Mouse (Mus musculus): Measurements from ENCODE around the gene Mpzl3. TPM values are rescaled to one million over a fixed set of nuclear protein-coding genes. Genes with fewer than 3 reads are reported as not detected.

The Mpzl3 gene
- 1 to 10 TPM in 10 of 26 experiments, under 1 TPM in 11, not detected in 5; 0.18 to 2.7 (median 0.89) TPM for total RNA-seq (2018; cell fraction: chromatin; rRNA removed)
- total RNA-seq (2018; cell fraction: cytosol; rRNA removed), result under 1 TPM; 0.14 to 0.81 (median 0.45) TPM
- total RNA-seq (2018; cell fraction: nucleus; rRNA removed), result 1 to 10 TPM in 12 of 26 experiments, under 1 TPM in 14; 0.17 to 2.2 (median 0.78) TPM
- 0.20 to 0.46 TPM (median 0.29 TPM) in 3 replicates for polyA plus RNA-seq (2018)

DNA sequence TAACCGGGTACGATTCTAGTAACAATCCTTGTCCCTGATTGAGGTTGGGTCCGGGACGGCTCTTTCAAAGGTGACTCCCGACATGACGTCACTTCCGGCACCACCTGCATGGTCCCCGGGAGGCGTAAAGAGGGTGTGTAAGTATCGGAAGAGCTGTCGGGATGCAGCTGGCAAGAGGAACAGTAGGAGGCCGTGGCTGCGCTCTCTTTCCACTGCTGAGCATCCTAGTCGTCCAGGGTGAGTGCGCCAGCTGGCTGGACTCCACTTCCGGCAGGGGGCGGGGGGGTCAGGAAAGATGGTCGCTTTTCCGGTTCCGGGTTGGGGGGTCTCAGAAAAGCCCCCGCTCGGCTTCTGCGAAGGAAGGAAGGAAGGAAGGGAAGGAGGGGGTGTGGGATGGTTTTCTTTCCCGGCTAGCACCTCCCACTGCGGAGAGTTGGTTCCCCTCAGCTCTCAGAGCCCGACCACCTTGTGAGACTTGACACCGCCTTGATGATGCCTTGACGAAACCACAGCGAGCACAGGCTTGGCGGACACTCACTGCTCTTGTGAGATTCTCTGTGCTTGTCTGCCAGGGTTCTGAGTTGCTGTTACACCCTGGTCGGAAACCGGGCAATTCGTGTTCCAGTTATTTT, at the start of gene Mpzl3:
Gene Mpzl3 (plus strand): TSS at position 105 of the 632 bp plus-strand sequence.
- H3K4me3 ChIP-seq (ENCODE audit: inconsistent target), result peak within 1 kb of the TSS; percentile 22
- H3K79me2 ChIP-seq (ENCODE audit: inconsistent target), result no peaks in the 10 kb centered on the region
- 6% methylated on average over 30 of the region's 33 CpGs for WGBS (ENCODE audit: missing documents)
- H3K27ac ChIP-seq, result no peak within 1 kb of the TSS
- H3K36me3 ChIP-seq (ENCODE audit: inconsistent target), result no peaks in the 10 kb centered on the region

DNA sequence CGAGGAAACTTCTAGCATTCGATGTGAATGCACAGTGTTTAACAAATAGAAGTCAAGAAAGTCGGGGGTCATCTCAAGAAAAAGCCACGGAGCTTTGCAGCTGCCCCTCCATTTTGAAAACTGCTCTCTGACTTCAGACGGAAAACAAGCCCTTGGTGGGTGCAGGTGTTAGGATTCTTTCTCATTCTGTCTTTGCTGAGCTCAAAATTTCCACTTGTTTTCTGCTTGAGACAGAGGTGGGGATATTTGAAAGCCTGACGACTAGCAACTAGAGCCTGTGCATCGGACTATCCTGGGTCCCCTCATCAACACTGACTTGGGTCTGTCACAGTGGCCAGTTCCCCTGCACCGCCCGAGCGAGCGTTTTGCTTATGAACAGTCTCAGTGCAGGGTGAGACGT, 47.6 kb upstream of the Mpzl3 start:
- WGBS (ENCODE audit: missing documents), result 81% methylated on average over 12 of the region's 12 CpGs
- Histone ChIP-seq H3K36me3 (ENCODE audit: inconsistent target) (no peaks in the 10 kb centered on the region), H3K27ac (no peak overlapping the region), H3K4me3 (ENCODE audit: inconsistent target) (no peak overlapping the region), H3K79me2 (ENCODE audit: inconsistent target) (no peaks in the 10 kb centered on the region)

DNA sequence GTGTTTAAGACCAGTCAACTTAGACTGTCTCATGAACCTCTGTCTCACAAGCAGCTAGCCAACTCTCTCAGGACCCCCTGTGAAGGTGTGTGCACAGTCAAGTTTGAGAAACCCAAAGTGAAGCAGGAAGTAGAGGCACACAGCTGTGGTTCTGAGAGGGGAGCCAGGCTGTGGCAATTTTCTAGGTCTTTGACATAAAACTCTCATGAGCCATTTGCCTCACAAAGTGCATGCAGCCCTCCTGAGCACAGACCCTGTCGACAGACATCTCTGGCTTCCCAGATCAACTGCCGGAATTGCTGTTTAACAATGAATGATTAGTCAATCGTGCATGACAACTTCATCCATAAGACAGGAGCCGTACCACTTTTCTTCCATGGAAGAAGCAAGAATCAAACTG, 46.6 kb upstream of the Mpzl3 start:
- no peak overlapping the region for H3K4me3 ChIP-seq (ENCODE audit: inconsistent target)
- H3K36me3 ChIP-seq (ENCODE audit: inconsistent target), result no peaks in the 10 kb centered on the region
- WGBS (ENCODE audit: missing documents), result 90% methylated on average over 4 of the region's 4 CpGs
- H3K27ac ChIP-seq, result no peak overlapping the region
- no peaks in the 10 kb centered on the region for H3K79me2 ChIP-seq (ENCODE audit: inconsistent target)

DNA sequence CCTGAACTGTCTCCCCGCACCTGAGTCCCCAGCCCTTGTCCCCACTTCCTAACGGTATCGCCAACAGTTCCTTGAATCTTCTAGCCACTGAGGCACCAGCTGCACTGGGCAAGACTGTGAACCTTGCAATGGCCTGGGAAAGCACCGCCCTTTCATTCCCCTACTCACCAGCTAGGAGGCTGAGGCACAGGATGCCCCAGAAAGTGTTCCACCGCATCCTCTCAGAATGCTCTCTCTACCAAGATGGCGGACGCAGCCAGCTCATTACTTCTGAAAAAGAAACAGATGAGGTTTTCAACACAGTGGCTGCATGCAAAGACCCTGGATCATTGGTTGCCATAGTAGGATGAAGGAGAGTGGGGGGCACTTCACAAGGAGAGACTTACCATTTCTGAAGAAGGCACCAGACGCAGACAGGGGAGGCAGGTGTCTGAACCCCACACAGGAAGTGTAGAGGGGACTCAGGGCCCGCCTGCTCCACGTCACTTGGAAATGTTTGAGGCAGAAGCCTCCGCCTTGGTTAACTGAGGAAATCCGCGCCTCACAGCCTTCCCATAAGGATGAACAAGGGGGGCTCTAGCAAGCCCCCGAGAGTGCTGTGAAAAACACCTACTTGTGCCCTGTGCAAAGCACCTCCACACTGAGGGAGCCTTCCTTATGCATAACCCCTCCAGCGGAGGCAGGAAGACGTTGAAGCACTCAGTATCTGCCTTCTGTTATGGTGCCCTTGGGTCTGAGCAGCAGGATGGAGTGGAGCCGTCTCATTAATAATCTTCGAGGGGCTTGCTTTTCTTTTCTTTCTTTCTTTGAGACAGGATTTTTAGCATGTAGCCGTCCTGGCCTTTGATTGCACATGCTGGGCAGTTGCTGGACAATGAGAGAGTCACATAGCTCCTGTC, 45.6 kb upstream of the Mpzl3 start, which contains the start of gene Cd3e:
Gene Cd3e (minus strand): TSS at position 448 of the 899 bp plus-strand sequence.
- Histone ChIP-seq H3K27ac (no peak within 1 kb of the TSS), H3K4me3 (ENCODE audit: inconsistent target) (no peak within 1 kb of the TSS), H3K36me3 (ENCODE audit: inconsistent target) (no peaks in the 10 kb centered on the region), H3K79me2 (ENCODE audit: inconsistent target) (no peaks in the 10 kb centered on the region)
- 90% methylated on average over 19 of the region's 19 CpGs for WGBS (ENCODE audit: missing documents)

GRCm38 (mm10) chr9:45010461-45010860, 44.5 kb upstream of the Mpzl3 start:
- 46% methylated on average over 4 of the region's 4 CpGs for WGBS (ENCODE audit: missing documents)
- Histone ChIP-seq H3K36me3 (ENCODE audit: inconsistent target) (no peaks in the 10 kb centered on the region), H3K79me2 (ENCODE audit: inconsistent target) (no peaks in the 10 kb centered on the region), H3K27ac (no peak overlapping the region), H3K4me3 (ENCODE audit: inconsistent target) (no peak overlapping the region)

GRCm38 (mm10) chr9:45011291-45011690, 43.7 kb upstream of the Mpzl3 start:
- H3K4me3 ChIP-seq (ENCODE audit: inconsistent target), result no peak overlapping the region
- 71% methylated on average over 5 of the region's 6 CpGs for WGBS (ENCODE audit: missing documents)
- no peaks in the 10 kb centered on the region for H3K79me2 ChIP-seq (ENCODE audit: inconsistent target)
- H3K36me3 ChIP-seq (ENCODE audit: inconsistent target), result no peaks in the 10 kb centered on the region
- no peak overlapping the region for H3K27ac ChIP-seq

DNA sequence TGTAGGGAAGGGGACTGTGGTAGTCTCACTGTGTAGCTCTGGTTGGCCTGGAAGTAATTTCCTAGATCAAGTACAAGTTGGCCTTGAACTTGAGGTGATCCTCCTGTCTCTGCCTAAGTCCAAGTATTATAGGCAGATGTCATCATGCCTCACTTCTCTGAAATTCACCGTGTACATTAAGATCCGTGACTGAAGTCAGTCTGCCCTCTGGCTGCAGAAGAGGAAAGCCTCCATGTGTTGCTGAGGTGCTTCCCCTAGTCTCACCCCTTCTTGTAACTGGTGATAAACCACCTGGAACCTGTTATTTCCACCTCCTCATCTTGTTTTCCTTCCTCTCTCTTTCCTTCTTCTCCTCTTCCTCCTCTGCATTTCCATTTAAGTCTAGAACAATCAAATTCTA, 40.1 kb upstream of the Mpzl3 start:
- Histone ChIP-seq H3K27ac (no peak overlapping the region), H3K4me3 (ENCODE audit: inconsistent target) (no peak overlapping the region), H3K36me3 (ENCODE audit: inconsistent target) (no peaks in the 10 kb centered on the region), H3K79me2 (ENCODE audit: inconsistent target) (no peaks in the 10 kb centered on the region)
- WGBS (ENCODE audit: missing documents), result 26% methylated on average over 2 of the region's 2 CpGs

- 75% methylated on average over 3 of the region's 3 CpGs for WGBS (ENCODE audit: missing documents)
- Histone ChIP-seq H3K79me2 (ENCODE audit: inconsistent target) (no peaks in the 10 kb centered on the region), H3K36me3 (ENCODE audit: inconsistent target) (no peaks in the 10 kb centered on the region), H3K27ac (no peak overlapping the region), H3K4me3 (ENCODE audit: inconsistent target) (no peak overlapping the region)
These were observed 39.1 kb upstream of the Mpzl3 start for GRCm38 (mm10) chr9:45015841-45016240.

DNA sequence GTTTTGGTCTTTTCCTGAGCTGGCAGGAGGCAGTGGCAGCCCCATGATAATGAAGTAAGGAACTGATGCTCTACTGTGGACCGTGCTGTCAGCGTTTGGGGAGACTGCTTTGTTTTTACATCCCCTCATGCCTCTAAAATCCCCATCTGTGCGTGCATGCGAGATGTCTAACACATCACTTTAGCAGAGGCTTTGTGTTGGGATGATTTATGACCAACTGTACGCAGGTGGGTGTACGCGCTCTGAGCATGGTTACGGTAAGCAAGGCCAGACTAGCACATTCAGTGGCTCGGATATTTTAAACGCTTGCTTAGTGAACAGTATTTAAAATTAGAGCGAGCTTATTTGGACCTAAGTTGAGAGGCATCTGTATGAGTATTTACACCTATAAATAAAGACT, 37.0 kb upstream of the Mpzl3 start:
- 81% methylated on average over 11 of the region's 11 CpGs for WGBS (ENCODE audit: missing documents)
- Histone ChIP-seq H3K79me2 (ENCODE audit: inconsistent target) (no peaks in the 10 kb centered on the region), H3K36me3 (ENCODE audit: inconsistent target) (no peaks in the 10 kb centered on the region), H3K27ac (no peak overlapping the region), H3K4me3 (ENCODE audit: inconsistent target) (no peak overlapping the region)

DNA sequence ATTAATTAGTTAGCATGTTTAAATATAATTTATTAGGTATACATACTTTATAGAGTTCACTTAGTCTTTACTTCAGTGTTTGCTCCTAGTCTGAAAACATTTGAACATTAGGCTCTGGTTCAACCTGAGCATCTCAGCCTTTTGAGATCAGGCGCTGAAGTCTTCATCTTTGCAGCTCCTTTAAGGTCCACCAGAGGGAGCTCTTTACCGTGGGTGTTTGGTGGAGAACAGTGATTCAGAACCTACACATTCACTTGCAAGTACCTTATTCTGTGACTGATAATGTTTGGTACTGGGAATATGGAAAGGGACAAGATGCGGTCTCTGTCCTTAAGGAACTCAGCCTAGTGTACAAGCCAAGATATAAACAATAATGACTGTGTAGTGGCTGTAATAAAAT, 32.2 kb upstream of the Mpzl3 start:
- no peaks in the 10 kb centered on the region for H3K36me3 ChIP-seq (ENCODE audit: inconsistent target)
- no peak overlapping the region for H3K27ac ChIP-seq
- no peak overlapping the region for H3K4me3 ChIP-seq (ENCODE audit: inconsistent target)
- WGBS (ENCODE audit: missing documents), result 4% methylated on average over 3 of the region's 3 CpGs
- H3K79me2 ChIP-seq (ENCODE audit: inconsistent target), result no peaks in the 10 kb centered on the region

DNA sequence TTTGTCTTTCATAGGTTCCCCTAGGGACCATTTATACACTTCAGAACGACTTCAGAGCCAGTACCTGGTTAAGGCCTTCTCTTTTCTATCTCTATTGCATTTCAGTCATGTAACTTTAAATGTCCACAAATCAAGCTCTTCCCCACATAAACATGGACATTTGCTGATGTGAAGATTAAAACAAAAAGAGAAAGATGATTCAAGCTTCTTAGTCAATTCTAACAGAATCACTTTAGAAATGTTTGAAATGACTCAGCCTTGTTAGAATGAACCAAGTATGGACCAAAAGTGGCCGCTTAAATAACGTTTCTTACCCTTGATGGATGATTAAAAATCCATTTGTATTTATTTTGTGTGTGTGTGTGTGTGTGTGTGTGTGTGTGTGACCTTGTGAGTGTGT, 31.3 kb upstream of the Mpzl3 start:
- no peaks in the 10 kb centered on the region for H3K36me3 ChIP-seq (ENCODE audit: inconsistent target)
- H3K79me2 ChIP-seq (ENCODE audit: inconsistent target), result no peaks in the 10 kb centered on the region
- no peak overlapping the region for H3K27ac ChIP-seq
- WGBS (ENCODE audit: missing documents), result 70% methylated on average over 3 of the region's 3 CpGs
- no peak overlapping the region for H3K4me3 ChIP-seq (ENCODE audit: inconsistent target)

DNA sequence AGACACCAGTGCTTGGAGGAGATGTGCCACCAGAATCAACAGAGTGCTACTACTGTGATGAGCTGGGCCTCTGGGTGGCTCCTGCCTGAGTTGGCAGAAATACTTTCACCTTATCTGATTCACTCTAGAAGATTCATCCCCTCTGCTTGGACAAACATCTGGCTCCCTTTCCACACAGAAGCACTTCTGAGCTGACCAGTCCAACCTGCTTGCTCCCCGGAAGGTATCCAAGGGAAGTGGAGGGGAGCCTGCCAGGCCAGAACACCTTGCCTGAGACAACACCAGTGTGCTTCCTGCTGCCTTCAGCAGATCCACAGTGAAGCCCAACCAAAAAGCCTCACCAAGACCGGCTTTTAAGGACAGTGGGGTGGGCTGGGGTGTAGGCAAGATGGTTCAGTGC, 30.8 kb upstream of the Mpzl3 start:
- Histone ChIP-seq H3K36me3 (ENCODE audit: inconsistent target) (no peaks in the 10 kb centered on the region), H3K79me2 (ENCODE audit: inconsistent target) (no peaks in the 10 kb centered on the region), H3K27ac (no peak overlapping the region), H3K4me3 (ENCODE audit: inconsistent target) (no peak overlapping the region)
- 84% methylated on average over 2 of the region's 2 CpGs for WGBS (ENCODE audit: missing documents)

- 36% methylated on average over 7 of the region's 8 CpGs for WGBS (ENCODE audit: missing documents)
These were observed 27.6 kb upstream of the Mpzl3 start for GRCm38 (mm10) chr9:45027376-45027775.

GRCm38 (mm10) chr9:45030341-45030740, 24.6 kb upstream of the Mpzl3 start:
- Histone ChIP-seq H3K36me3 (ENCODE audit: inconsistent target) (no peaks in the 10 kb centered on the region), H3K4me3 (ENCODE audit: inconsistent target) (no peak overlapping the region), H3K79me2 (ENCODE audit: inconsistent target) (no peaks in the 10 kb centered on the region), H3K27ac (no peak overlapping the region)
- 49% methylated on average over 6 of the region's 6 CpGs for WGBS (ENCODE audit: missing documents)

More at GRCm38 (mm10) chr9:45027376-45027775, 27.6 kb upstream of the Mpzl3 start:
- Histone ChIP-seq H3K27ac (no peak overlapping the region), H3K4me3 (ENCODE audit: inconsistent target) (no peak overlapping the region), H3K79me2 (ENCODE audit: inconsistent target) (no peaks in the 10 kb centered on the region), H3K36me3 (ENCODE audit: inconsistent target) (no peaks in the 10 kb centered on the region)

DNA sequence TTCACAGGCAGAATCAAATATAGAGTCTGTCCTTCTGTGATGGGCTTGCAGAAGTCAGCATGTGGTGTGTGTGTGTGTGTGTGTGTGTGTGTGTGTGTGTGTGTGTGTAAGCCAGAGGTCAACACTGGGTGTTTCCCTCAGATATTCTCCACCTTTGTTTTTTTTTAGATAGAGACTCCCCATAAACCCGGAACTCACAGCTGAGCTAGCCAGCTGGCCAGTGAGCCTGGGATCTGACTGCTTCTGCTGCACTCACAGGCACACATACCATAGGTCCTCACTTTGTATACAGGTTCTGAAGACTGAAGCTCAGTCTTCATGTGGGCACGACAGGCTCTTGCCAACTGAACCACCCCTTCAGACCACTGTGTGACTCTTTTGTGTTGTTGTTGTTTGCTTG, 22.7 kb upstream of the Mpzl3 start:
- Histone ChIP-seq H3K4me3 (ENCODE audit: inconsistent target) (no peak overlapping the region), H3K36me3 (ENCODE audit: inconsistent target) (no peaks in the 10 kb centered on the region), H3K27ac (no peak overlapping the region), H3K79me2 (ENCODE audit: inconsistent target) (no peaks in the 10 kb centered on the region)
- 60% methylated on average over 1 of the region's 2 CpGs for WGBS (ENCODE audit: missing documents)
